Mouse (Mus musculus): ENCODE results near the gene Phc2. TPM values are rescaled to one million over a fixed set of nuclear protein-coding genes. Genes with fewer than 3 reads are reported as not detected.

The Phc2 gene
- 152 TPM for polyA plus RNA-seq (2017; shearing (Covaris generic))

GRCm38 (mm10) chr4:128654505-128655381, at the start of gene Phc2:
Phc2 (plus strand) TSS chr4:128654702.

GRCm38 (mm10) chr4:128609925-128610402, 44.5 kb upstream of the Phc2 start, which contains the start of gene Zscan20:
Zscan20 (minus strand) TSS chr4:128610098.

DNA sequence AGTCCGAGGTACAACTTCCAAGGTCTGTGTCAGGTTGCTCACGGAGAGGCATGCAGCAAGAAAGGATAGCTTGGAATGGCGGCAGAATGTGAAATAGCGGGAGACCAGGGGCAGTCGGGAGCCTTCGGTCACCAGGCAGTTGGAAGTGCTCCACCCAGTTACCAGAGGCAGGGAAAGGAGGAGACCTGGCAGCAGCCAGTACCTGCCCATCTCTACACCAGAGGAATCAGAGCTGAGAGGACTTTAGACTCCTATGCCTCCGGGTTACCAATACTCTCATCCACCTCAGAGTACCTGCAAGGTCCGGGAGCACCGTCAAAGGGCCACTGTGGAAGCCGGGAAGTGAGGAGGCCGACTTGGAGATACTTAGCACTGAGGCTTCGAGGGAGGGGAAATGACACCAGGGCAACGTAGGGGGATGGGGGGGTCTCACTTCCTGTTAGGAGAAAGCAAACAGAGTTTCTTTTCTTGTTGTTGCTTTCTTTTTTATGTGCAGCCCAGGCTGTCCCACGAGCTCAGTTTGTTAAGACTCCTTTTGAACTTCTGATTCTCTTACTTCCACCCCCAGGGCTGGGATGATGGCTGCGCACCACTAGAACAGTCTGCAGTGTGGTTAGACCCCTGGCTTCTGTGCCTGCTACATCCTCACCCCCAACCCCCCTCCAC, 36.1 kb upstream of the Phc2 start, which contains the start of gene Tlr12:
Tlr12 (minus strand) TSS at position 374 of the 666 bp plus-strand sequence.

DNA sequence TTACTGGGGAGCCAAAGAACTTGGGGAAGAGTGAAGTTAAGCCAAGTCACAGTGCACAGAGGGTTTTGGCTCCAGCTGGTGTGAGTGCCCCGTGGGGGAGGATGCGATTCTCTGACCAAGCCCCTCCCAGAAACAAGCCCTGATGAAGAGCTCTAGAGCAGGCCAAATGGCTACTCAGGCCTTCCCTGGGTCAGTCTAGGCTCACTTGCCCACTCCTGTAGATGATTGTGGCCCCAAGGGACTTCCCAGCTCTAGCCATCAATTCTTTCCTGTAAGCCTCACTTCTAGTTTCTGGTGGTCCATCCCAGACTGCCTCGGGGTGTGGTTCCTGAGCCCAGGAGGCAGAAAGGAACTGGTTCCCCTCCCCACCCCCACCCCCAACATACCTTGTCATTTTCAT, 100.6 kb downstream of the Phc2 start, which contains the start of gene A3galt2:
A3galt2 (plus strand) TSS at position 301 of the 400 bp plus-strand sequence.

Other genes with a start within 250 kb of the Phc2 start
- 4.5 TPM for gene Zscan20, start 44.6 kb upstream of the Phc2 start, polyA plus RNA-seq (2017; shearing (Covaris generic))
- gene Tlr12, start 36.1 kb upstream of the Phc2 start, polyA plus RNA-seq (2017; shearing (Covaris generic)), result 0.35 TPM
- gene A3galt2, start 100.7 kb downstream of the Phc2 start, polyA plus RNA-seq (2017; shearing (Covaris generic)), result not detected
- 19.5 TPM for gene Zfp362, start 151.3 kb downstream of the Phc2 start, polyA plus RNA-seq (2017; shearing (Covaris generic))
- gene Trim62, start 228.9 kb downstream of the Phc2 start, polyA plus RNA-seq (2017; shearing (Covaris generic)), result 8.1 TPM